Mouse (Mus musculus) R1 (cell line): ENCODE data around the gene Gopc.
"Not testable (repeated sequence)": the region's sequence is repeated elsewhere in the genome, so short reads cannot be mapped to it uniquely, and the experiment has no call there.

Experiments used
- DNase-seq: peaks from one replicate; pipeline ENCODE4 v3.0.0-alpha.2; 2018; ENCODE audit warnings: low read depth, low spot score

Gopc gene

DNA sequence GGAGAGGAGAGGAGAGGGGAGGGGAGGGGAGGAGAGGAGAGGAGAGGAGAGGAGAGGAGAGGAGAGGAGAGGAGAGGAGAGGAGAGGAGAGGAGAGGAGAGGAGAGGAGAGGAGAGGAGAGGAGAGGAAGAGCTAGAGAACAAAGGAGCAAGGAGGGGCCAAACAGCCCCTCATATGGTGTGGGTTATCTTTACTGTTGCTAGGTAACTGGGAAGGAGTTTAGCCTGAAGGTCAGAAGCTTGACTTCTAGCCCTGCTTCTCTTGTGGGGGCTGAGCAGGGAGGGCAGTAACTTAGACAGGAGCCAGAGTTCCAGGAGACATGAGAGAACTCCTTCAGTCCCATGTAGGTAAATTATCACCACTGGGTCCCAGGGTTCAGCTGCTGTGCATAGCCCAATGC, 83.4 kb downstream of the Gopc start:
- DNase-seq, result peak; percentile 86

DNA sequence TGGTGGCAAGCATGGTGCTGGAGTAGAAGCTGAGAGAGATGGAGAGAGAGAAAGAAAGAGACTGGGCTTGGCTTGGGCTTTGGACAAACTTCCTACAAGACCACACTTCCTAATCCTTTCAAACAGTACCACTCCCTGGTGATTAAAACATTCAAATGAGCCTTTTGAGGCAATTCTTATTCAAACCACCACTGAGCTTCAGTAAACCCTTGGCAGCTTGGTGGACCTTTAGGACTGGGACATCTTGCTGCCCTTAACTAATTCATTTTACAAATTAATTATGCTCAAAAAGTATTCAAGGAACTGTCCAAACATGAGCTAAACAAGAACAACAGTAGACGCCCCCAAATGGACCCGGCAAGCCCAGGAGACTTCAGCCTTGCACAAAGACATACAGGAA, 86.0 kb downstream of the Gopc start:
- peak; percentile 69 for DNase-seq

- no peak for DNase-seq
Observed at GRCm38 (mm10) chr10:52293921-52294577, 87.9 kb downstream of the Gopc start.

- not testable (repeated sequence) for DNase-seq
Observed at GRCm38 (mm10) chr10:52292391-52292790, 89.5 kb downstream of the Gopc start.

DNA sequence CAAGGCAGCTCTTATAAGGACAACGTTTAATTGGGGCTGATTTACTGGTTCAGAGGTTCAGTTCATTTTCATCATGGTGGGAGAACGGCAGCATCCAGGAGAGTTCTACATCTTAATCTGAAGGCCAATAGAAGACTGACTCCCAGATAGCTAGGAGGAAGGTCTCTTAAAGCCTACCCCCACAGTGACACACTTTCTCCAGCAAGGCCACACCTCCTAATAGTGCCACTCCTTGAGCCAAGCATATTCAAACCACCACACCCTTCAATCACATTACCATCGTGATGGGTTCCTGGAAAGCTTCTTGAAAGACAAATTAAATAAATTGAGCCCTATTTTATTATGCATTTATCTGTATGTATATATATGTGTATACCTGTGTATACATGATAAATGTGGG, 92.7 kb downstream of the Gopc start:
- DNase-seq, result peak; percentile 61

DNA sequence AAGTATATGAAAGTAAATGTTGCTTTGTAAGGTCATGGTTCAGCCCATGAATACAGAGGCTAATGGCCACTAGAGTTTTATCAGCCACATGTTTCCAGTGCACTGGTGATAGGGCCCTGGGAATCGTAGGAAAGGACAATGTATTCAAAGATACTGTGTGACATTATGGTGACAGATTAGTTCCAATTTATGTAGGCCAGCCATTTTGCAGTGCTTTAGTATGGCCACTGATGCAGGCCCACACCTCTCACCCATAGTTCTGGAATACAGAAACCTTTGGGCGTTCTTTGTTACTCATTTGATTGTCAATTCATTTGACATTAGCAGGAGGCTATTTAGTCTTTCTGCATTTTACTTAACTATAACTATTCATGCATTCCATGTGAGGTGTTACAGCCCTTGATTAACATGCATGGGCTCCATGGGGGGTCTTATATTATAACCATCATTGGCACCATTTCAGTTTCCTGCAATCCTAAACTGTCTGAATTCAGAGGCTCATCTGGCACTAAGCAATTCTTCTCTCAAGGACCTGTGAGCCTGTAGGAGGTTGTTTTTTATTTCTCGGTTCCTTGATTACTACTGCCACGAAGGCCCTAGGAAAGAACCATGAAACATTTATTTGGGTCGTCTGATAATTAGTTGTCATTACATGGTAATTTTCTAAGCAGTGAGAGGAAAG, 93.9 kb downstream of the Gopc start:
- no peak for DNase-seq
